Mouse (Mus musculus) hindbrain, embryonic 11.5 days (tissue): ENCODE data around the gene Zfp467. TPM values are rescaled to one million over a fixed set of nuclear protein-coding genes. Genes with fewer than 3 reads are reported as not detected.

Experiments
- ATAC-seq: fragments of 200-750 bp; cut with Nextera tagmentation; 2 replicates; pipeline ENCODE4 v1.8.0; 2017; ENCODE audit warnings: mild to moderate bottlenecking, moderate TSS enrichment, moderate library complexity; ENCODE audit not compliant: low FRiP score
- DNase-seq: peaks from one replicate; pipeline ENCODE4 v3.0.0-alpha.2; 2015; ENCODE audit warnings: low spot score
- H3K27ac ChIP-seq: fragments of 300-500 bp; sonication (generic); 2 replicates; pipeline ENCODE4 v1.5.1; 2014; ENCODE audit warnings: mild to moderate bottlenecking, low read depth, low read length
- H3K27me3 ChIP-seq: fragments of 300-500 bp; sonication (generic); 2 replicates; pipeline ENCODE4 v1.6.1; 2014; ENCODE audit warnings: mild to moderate bottlenecking, low read length, moderate library complexity, mixed read lengths; ENCODE audit not compliant: control insufficient read depth, insufficient read depth
- H3K36me3 ChIP-seq: fragments of 300-500 bp; sonication (generic); 2 replicates; pipeline ENCODE4 v1.6.1; 2014; ENCODE audit warnings: mild to moderate bottlenecking, low read length, moderate library complexity, mixed read lengths; ENCODE audit not compliant: control insufficient read depth, insufficient read depth
- H3K4me1 ChIP-seq: fragments of 300-500 bp; sonication (generic); replicated peaks from 2 replicates; pipeline ENCODE4 v1.6.1; 2014; ENCODE audit warnings: low read length, mixed read lengths; ENCODE audit not compliant: control insufficient read depth, insufficient read depth
- H3K4me2 ChIP-seq: fragments of 300-500 bp; sonication (generic); replicated peaks from 2 replicates; pipeline ENCODE4 v1.6.1; 2014; ENCODE audit warnings: mild to moderate bottlenecking, low read depth, low read length
- H3K4me3 ChIP-seq: fragments of 300-500 bp; sonication (generic); 2 replicates; pipeline ENCODE4 v1.5.1; 2014; ENCODE audit warnings: low read depth, low read length
- H3K9ac ChIP-seq: fragments of 300-500 bp; sonication (generic); 2 replicates; pipeline ENCODE4 v1.6.1; 2014; ENCODE audit warnings: low read depth, low read length
- H3K9me3 ChIP-seq: fragments of 300-500 bp; sonication (generic); 2 replicates; pipeline ENCODE4 v1.6.1; 2016; ENCODE audit warnings: low read length; ENCODE audit not compliant: control insufficient read depth
- WGBS: fragments of 180-500 bp; shearing (Covaris S2); extraction: QIAGEN DNeasy Blood & Tissue Kit; methylation state at CpG from one replicate; pipeline ENCODE4 v1.1.7; 2014; 5-methylcytosine and 5-hydroxymethylcytosine counted together
- polyA plus RNA-seq: library from polyadenylated mRNA; unstranded; fragments of >200 nt; fragmentation: Nextera tagmentation; extraction: Ambion mirVana; gene quantifications from 2 replicates; pipeline ENCODE4 v1.2.1, GENCODE M21; 2014

The Zfp467 gene
- polyA plus RNA-seq, 1 experiment from 2014 or later: 14.9 TPM

- DNase-seq: no peak
- H3K27ac ChIP-seq: no peak overlapping the region
- H3K4me3 ChIP-seq: no peak overlapping the region
- H3K4me1 ChIP-seq: no peaks in the 10 kb centered on the region
- H3K9me3 ChIP-seq: no peaks in the 10 kb centered on the region
- H3K4me2 ChIP-seq: no peak overlapping the region
- no peaks in the 10 kb centered on the region for H3K27me3 ChIP-seq
- 71% methylated on average over 3 of the region's 3 CpGs for WGBS
- no peaks in the 10 kb centered on the region for H3K36me3 ChIP-seq
- ATAC-seq: no peak
- no peak overlapping the region for H3K9ac ChIP-seq
Measured at GRCm38 (mm10) chr6:48388221-48388620, 57.4 kb downstream of the Zfp467 start.

Other genes starting within 250 kb of the Zfp467 start
- 16.0 and 19.1 TPM in 2 replicates for gene Krba1, start 50.2 kb downstream of the Zfp467 start, polyA plus RNA-seq
- gene Sspo, start 2.4 kb upstream of the Zfp467 start, polyA plus RNA-seq: 0.05 and 0.17 TPM in 2 replicates
- 55.1 and 59.0 TPM in 2 replicates for gene Atp6v0e2, start 91.8 kb upstream of the Zfp467 start, polyA plus RNA-seq
- gene Lrrc61, start 109.0 kb upstream of the Zfp467 start, polyA plus RNA-seq: 13.9 and 17.2 TPM in 2 replicates
- 2.0 and 2.5 TPM in 2 replicates for gene Rarres2, start 127.0 kb upstream of the Zfp467 start, polyA plus RNA-seq
- gene Gm45021, start 143.8 kb upstream of the Zfp467 start, polyA plus RNA-seq: not detected in 2 replicates
- gene Repin1, start 148.1 kb upstream of the Zfp467 start, polyA plus RNA-seq: 35.3 and 37.8 TPM in 2 replicates
- gene Gm44965, start 148.1 kb upstream of the Zfp467 start, polyA plus RNA-seq: not detected in 2 replicates
- gene Zfp775, start 156.2 kb upstream of the Zfp467 start, polyA plus RNA-seq: 7.7 and 11.0 TPM in 2 replicates
- gene AI854703, start 180.9 kb upstream of the Zfp467 start, polyA plus RNA-seq: 1.1 and 1.2 TPM in 2 replicates
- gene Gimap8, start 201.4 kb upstream of the Zfp467 start, polyA plus RNA-seq: 0.37 and 0.57 TPM in 2 replicates
- gene Gimap9, start 230.3 kb upstream of the Zfp467 start, polyA plus RNA-seq: 4.2 and 4.8 TPM in 2 replicates
- gene Gimap4, start 238.7 kb upstream of the Zfp467 start, polyA plus RNA-seq: 3.3 and 5.6 TPM in 2 replicates